Mouse (Mus musculus): ENCODE measurements at regions not wholly inside any gene's neighbourhood (a gene's known extent, or its start where the extent isn't known, plus 50 kb on each side); places are given as distances from the start of the nearest gene placed in this dataset.

- Histone ChIP-seq H3K4me1 (ENCODE audit: control insufficient read depth, insufficient read depth, low read length) (no peaks in the 10 kb centered on the region), H3K4me3 (replicated peaks; ENCODE audit: control insufficient read depth, low read depth, low read length) (no peak overlapping the region), H3K27ac (ENCODE audit: control insufficient read depth, insufficient read depth, low read depth, low read length, poor library complexity) (no peak overlapping the region)
- 74% methylated on average over 7 of the region's 7 CpGs for WGBS
- TF ChIP-seq CTCF (IDR thresholded peaks at IDR 0.05; ENCODE audit: control insufficient read depth, insufficient read depth, low read length): no peak
- TF ChIP-seq POLR2A (IDR thresholded peaks at IDR 0.05; ENCODE audit: borderline replicate concordance, control insufficient read depth, low read depth, low read length): no peak
These were observed 377.7 kb upstream of the Kazn start for GRCm38 (mm10) chr4:142616901-142617300.

DNA sequence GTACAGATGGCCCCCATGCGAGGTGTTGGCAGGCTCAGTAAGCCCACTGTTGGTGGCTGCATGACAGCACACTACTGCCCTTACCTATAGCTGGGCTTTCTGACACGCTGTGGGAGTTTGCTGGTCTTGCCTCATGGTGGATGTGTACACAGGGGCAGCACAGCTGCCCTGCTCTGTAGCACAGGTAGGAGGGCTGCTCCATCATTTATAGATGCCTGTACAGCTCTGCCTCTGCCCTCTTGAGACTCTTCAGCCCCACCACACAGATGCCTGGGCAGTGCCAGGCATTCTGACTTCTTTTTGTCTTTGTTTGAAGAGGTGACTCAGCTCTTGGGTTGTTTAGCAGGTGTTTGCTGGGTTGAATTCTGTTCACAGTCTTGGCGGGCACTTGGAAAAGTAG is 365.9 kb upstream of the Kazn start:
- TF ChIP-seq CTCF (IDR thresholded peaks at IDR 0.05; ENCODE audit: control insufficient read depth, insufficient read depth, low read length) (no peak), POLR2A (IDR thresholded peaks at IDR 0.05; ENCODE audit: borderline replicate concordance, control insufficient read depth, low read depth, low read length) (no peak)
- H3K27ac ChIP-seq (ENCODE audit: control insufficient read depth, insufficient read depth, low read depth, low read length, poor library complexity): no peak overlapping the region
- 66% methylated on average over 3 of the region's 3 CpGs for WGBS
- no peak overlapping the region for H3K4me3 ChIP-seq (replicated peaks; ENCODE audit: control insufficient read depth, low read depth, low read length)
- H3K4me1 ChIP-seq (ENCODE audit: control insufficient read depth, insufficient read depth, low read length): no peaks in the 10 kb centered on the region

- Histone ChIP-seq H3K27ac (ENCODE audit: control insufficient read depth, insufficient read depth, low read depth, low read length, poor library complexity) (no peak overlapping the region), H3K4me1 (ENCODE audit: control insufficient read depth, insufficient read depth, low read length) (no peaks in the 10 kb centered on the region), H3K4me3 (replicated peaks; ENCODE audit: control insufficient read depth, low read depth, low read length) (no peak overlapping the region)
- WGBS: 66% methylated on average over 4 of the region's 4 CpGs
- no peak for TF ChIP-seq CTCF (IDR thresholded peaks at IDR 0.05; ENCODE audit: control insufficient read depth, insufficient read depth, low read length)
- TF ChIP-seq POLR2A (IDR thresholded peaks at IDR 0.05; ENCODE audit: borderline replicate concordance, control insufficient read depth, low read depth, low read length): no peak
These were observed 358.0 kb upstream of the Kazn start for GRCm38 (mm10) chr4:142597214-142597613.

DNA sequence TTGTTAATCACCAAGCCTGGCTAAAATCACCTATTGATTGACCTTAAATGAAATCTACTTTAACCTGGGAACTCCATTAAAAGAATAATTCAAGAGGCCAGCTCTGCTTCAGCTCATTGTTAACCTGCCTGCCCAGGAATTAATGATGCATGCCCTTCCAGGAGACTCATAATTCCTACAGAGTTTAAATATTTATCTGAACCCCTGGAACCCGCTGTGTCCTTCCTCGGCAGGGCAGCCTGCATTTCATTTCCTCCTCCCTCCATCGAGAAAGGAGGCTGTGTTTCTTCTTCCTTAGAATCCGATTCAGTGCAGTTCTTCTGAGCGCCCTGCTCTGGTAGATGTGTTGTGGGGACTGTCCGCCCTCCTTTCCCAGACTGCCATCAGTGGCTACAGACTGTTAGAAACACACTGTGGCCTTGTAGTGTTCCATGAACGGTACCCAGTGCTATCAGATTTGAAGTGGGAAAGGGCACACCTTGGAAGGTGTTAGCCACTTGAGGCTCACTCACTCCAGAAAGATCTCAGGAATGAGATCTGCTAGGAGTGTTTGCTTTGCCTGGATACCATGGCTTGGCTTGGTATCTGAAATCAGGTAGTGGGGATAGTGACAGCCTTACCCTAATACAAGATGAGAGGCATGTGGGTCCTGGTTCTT is 350.0 kb upstream of the Kazn start:
- Histone ChIP-seq H3K4me1 (ENCODE audit: control insufficient read depth, insufficient read depth, low read length) (no peaks in the 10 kb centered on the region), H3K4me3 (replicated peaks; ENCODE audit: control insufficient read depth, low read depth, low read length) (no peak overlapping the region), H3K27ac (ENCODE audit: control insufficient read depth, insufficient read depth, low read depth, low read length, poor library complexity) (no peak overlapping the region)
- TF ChIP-seq POLR2A (IDR thresholded peaks at IDR 0.05; ENCODE audit: borderline replicate concordance, control insufficient read depth, low read depth, low read length) (no peak), CTCF (IDR thresholded peaks at IDR 0.05; ENCODE audit: control insufficient read depth, insufficient read depth, low read length) (no peak)
- 69% methylated on average over 7 of the region's 7 CpGs for WGBS

GRCm38 (mm10) chr4:142588418-142589083 is 349.4 kb upstream of the Kazn start:
- no peaks in the 10 kb centered on the region for H3K4me1 ChIP-seq (ENCODE audit: control insufficient read depth, insufficient read depth, low read length)
- no peak overlapping the region for H3K27ac ChIP-seq (ENCODE audit: control insufficient read depth, insufficient read depth, low read depth, low read length, poor library complexity)
- no peak overlapping the region for H3K4me3 ChIP-seq (replicated peaks; ENCODE audit: control insufficient read depth, low read depth, low read length)
- TF ChIP-seq CTCF (IDR thresholded peaks at IDR 0.05; ENCODE audit: control insufficient read depth, insufficient read depth, low read length) (no peak), POLR2A (IDR thresholded peaks at IDR 0.05; ENCODE audit: borderline replicate concordance, control insufficient read depth, low read depth, low read length) (no peak)
- 83% methylated on average over 24 of the region's 24 CpGs for WGBS

GRCm38 (mm10) chr4:142587345-142588035 is 348.3 kb upstream of the Kazn start:
- no peak for TF ChIP-seq POLR2A (IDR thresholded peaks at IDR 0.05; ENCODE audit: borderline replicate concordance, control insufficient read depth, low read depth, low read length)
- no peak for TF ChIP-seq CTCF (IDR thresholded peaks at IDR 0.05; ENCODE audit: control insufficient read depth, insufficient read depth, low read length)
- no peaks in the 10 kb centered on the region for H3K4me1 ChIP-seq (ENCODE audit: control insufficient read depth, insufficient read depth, low read length)
- no peak overlapping the region for H3K4me3 ChIP-seq (replicated peaks; ENCODE audit: control insufficient read depth, low read depth, low read length)
- WGBS: 84% methylated on average over 22 of the region's 22 CpGs
- H3K27ac ChIP-seq (ENCODE audit: control insufficient read depth, insufficient read depth, low read depth, low read length, poor library complexity): no peak overlapping the region

DNA sequence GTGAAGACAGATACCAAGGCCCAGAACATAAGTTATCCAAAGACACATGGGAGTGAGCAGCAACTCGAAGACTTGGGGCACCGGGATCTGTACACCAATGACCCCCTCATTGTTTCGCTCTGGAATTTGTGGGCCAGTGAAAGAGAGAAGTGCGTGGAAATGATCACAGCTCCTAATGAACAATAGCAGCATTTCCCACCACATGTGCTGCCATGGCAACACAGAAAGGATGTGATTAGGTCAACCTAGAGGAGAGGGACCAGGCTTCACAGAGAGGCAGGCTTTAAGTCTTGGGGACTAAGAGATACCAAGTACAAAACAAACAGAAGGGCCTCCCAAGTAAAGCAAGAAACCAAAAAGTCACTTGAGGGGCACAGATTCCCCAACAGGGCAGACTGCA is 339.3 kb upstream of the Kazn start:
- WGBS: 73% methylated on average over 4 of the region's 4 CpGs
- Histone ChIP-seq H3K27ac (ENCODE audit: control insufficient read depth, insufficient read depth, low read depth, low read length, poor library complexity) (no peak overlapping the region), H3K4me1 (ENCODE audit: control insufficient read depth, insufficient read depth, low read length) (no peaks in the 10 kb centered on the region), H3K4me3 (replicated peaks; ENCODE audit: control insufficient read depth, low read depth, low read length) (no peak overlapping the region)
- TF ChIP-seq POLR2A (IDR thresholded peaks at IDR 0.05; ENCODE audit: borderline replicate concordance, control insufficient read depth, low read depth, low read length): no peak
- no peak for TF ChIP-seq CTCF (IDR thresholded peaks at IDR 0.05; ENCODE audit: control insufficient read depth, insufficient read depth, low read length)

DNA sequence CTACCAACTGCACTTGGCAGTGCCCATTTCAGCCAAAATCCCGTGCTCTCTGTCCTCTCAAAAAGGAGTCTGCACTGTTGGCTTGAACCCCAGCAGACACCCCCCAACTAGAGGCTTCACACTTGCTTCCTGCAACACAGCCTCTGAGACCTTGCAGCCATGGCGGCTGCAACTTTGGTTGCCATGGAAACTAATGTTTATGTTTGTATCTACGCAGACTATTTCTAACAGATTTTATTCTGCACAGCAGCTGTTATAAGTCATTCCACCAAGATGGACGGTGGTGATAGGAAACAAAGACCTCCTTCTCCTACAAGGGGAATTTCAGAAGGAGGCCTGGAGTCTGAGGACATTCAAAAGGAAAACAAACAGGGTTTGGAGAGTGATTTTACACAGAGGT is 338.3 kb upstream of the Kazn start:
- Histone ChIP-seq H3K4me3 (replicated peaks; ENCODE audit: control insufficient read depth, low read depth, low read length) (no peak overlapping the region), H3K27ac (ENCODE audit: control insufficient read depth, insufficient read depth, low read depth, low read length, poor library complexity) (no peak overlapping the region), H3K4me1 (ENCODE audit: control insufficient read depth, insufficient read depth, low read length) (no peaks in the 10 kb centered on the region)
- 51% methylated on average over 4 of the region's 4 CpGs for WGBS
- TF ChIP-seq POLR2A (IDR thresholded peaks at IDR 0.05; ENCODE audit: borderline replicate concordance, control insufficient read depth, low read depth, low read length): no peak
- TF ChIP-seq CTCF (IDR thresholded peaks at IDR 0.05; ENCODE audit: control insufficient read depth, insufficient read depth, low read length): no peak
